Mouse (Mus musculus): Measurements from ENCODE around the gene Adamts6. TPM values are rescaled to one million over a fixed set of nuclear protein-coding genes. Genes with fewer than 3 reads are reported as not detected.

The Adamts6 gene
- total RNA-seq, 1 experiment = 0.98 TPM

GRCm38 (mm10) chr13:104493466-104493993, 205.9 kb downstream of the Adamts6 start:
- no peak for DNase-seq (ENCODE audit: low read depth, low spot score)
- no peak overlapping the region for H3K27ac ChIP-seq (ENCODE audit: insufficient read depth, low read depth, low read length, poor library complexity, severe bottlenecking)

GRCm38 (mm10) chr13:104494200-104494873, 206.7 kb downstream of the Adamts6 start:
- DNase-seq (ENCODE audit: low read depth, low spot score) = no peak
- in situ Hi-C loops (cut with MboI; ENCODE audit: low sequenced_read_pairs in 2 of 2, unreplicated experiment in 2 of 2) = no loop called here

More at GRCm38 (mm10) chr13:104493466-104493993, 205.9 kb downstream of the Adamts6 start:
- TF ChIP-seq ZNF384 (IDR thresholded peaks at IDR 0.05; ENCODE audit: low read depth, low read length) (no peak), HCFC1 (IDR thresholded peaks at IDR 0.05; ENCODE audit: borderline replicate concordance, insufficient read depth, low read length) (no peak), ZC3H11A (IDR thresholded peaks at IDR 0.05; ENCODE audit: borderline replicate concordance, low read depth, low read length) (no peak), CHD2 (IDR thresholded peaks at IDR 0.05; ENCODE audit: low read depth, low read length) (no peak), MAFK (IDR thresholded peaks at IDR 0.05; ENCODE audit: insufficient read depth, low read depth, low read length) (no peak)
- no peaks in the 10 kb centered on the region for H3K4me1 ChIP-seq (ENCODE audit: control insufficient read depth in 2 of 2, insufficient read depth in 2 of 2, low read length in 2 of 2, poor library complexity in 1 of 2)
- H3K9ac ChIP-seq (ENCODE audit: insufficient read depth, low read depth, low read length, poor library complexity, severe bottlenecking) = no peak overlapping the region
- no peak overlapping the region for H3K4me3 ChIP-seq (ENCODE audit: insufficient read depth in 1 of 2, low read depth in 1 of 2, low read length in 2 of 2, poor library complexity in 1 of 2, severe bottlenecking in 1 of 2)
- no peaks in the 10 kb centered on the region for H3K36me3 ChIP-seq (ENCODE audit: control insufficient read depth, insufficient read depth, low read length, poor library complexity, severe bottlenecking)
- no peaks in the 10 kb centered on the region for H3K9me3 ChIP-seq (ENCODE audit: control insufficient read depth, insufficient read depth, low read depth, low read length)
- in situ Hi-C loops (cut with MboI; ENCODE audit: low sequenced_read_pairs in 2 of 2, unreplicated experiment in 2 of 2) = no loop called here

GRCm38 (mm10) chr13:104497592-104497991, 210.0 kb downstream of the Adamts6 start:
- TF ChIP-seq ZC3H11A (IDR thresholded peaks at IDR 0.05; ENCODE audit: borderline replicate concordance, low read depth, low read length) = no peak
- TF ChIP-seq HCFC1 (IDR thresholded peaks at IDR 0.05; ENCODE audit: borderline replicate concordance, insufficient read depth, low read length) = no peak
- no peak for TF ChIP-seq ZNF384 (IDR thresholded peaks at IDR 0.05; ENCODE audit: low read depth, low read length)
- TF ChIP-seq MAFK (IDR thresholded peaks at IDR 0.05; ENCODE audit: insufficient read depth, low read depth, low read length) = no peak
- no peak for TF ChIP-seq CHD2 (IDR thresholded peaks at IDR 0.05; ENCODE audit: low read depth, low read length)
- no peak overlapping the region for H3K9ac ChIP-seq (ENCODE audit: insufficient read depth, low read depth, low read length, poor library complexity, severe bottlenecking)
- no peaks in the 10 kb centered on the region for H3K36me3 ChIP-seq (ENCODE audit: control insufficient read depth, insufficient read depth, low read length, poor library complexity, severe bottlenecking)
- no peaks in the 10 kb centered on the region for H3K9me3 ChIP-seq (ENCODE audit: control insufficient read depth, insufficient read depth, low read depth, low read length)
- in situ Hi-C loops (cut with MboI; ENCODE audit: low sequenced_read_pairs in 2 of 2, unreplicated experiment in 2 of 2) = no loop called here
- no peak overlapping the region for H3K27ac ChIP-seq (ENCODE audit: insufficient read depth, low read depth, low read length, poor library complexity, severe bottlenecking)
- no peak overlapping the region for H3K4me3 ChIP-seq (ENCODE audit: insufficient read depth in 1 of 2, low read depth in 1 of 2, low read length in 2 of 2, poor library complexity in 1 of 2, severe bottlenecking in 1 of 2)
- no peak for DNase-seq (ENCODE audit: low read depth, low spot score)
- no peaks in the 10 kb centered on the region for H3K4me1 ChIP-seq (ENCODE audit: control insufficient read depth in 2 of 2, insufficient read depth in 2 of 2, low read length in 2 of 2, poor library complexity in 1 of 2)

More at GRCm38 (mm10) chr13:104494200-104494873, 206.7 kb downstream of the Adamts6 start:
- H3K9me3 ChIP-seq (ENCODE audit: control insufficient read depth, insufficient read depth, low read depth, low read length) = no peaks in the 10 kb centered on the region
- H3K4me3 ChIP-seq (ENCODE audit: insufficient read depth in 1 of 2, low read depth in 1 of 2, low read length in 2 of 2, poor library complexity in 1 of 2, severe bottlenecking in 1 of 2) = no peak overlapping the region
- no peaks in the 10 kb centered on the region for H3K36me3 ChIP-seq (ENCODE audit: control insufficient read depth, insufficient read depth, low read length, poor library complexity, severe bottlenecking)
- no peak overlapping the region for H3K9ac ChIP-seq (ENCODE audit: insufficient read depth, low read depth, low read length, poor library complexity, severe bottlenecking)
- no peak for TF ChIP-seq CHD2 (IDR thresholded peaks at IDR 0.05; ENCODE audit: low read depth, low read length)
- no peak for TF ChIP-seq HCFC1 (IDR thresholded peaks at IDR 0.05; ENCODE audit: borderline replicate concordance, insufficient read depth, low read length)
- TF ChIP-seq MAFK (IDR thresholded peaks at IDR 0.05; ENCODE audit: insufficient read depth, low read depth, low read length) = no peak
- TF ChIP-seq ZC3H11A (IDR thresholded peaks at IDR 0.05; ENCODE audit: borderline replicate concordance, low read depth, low read length) = no peak
- no peaks in the 10 kb centered on the region for H3K4me1 ChIP-seq (ENCODE audit: control insufficient read depth in 2 of 2, insufficient read depth in 2 of 2, low read length in 2 of 2, poor library complexity in 1 of 2)
- no peak overlapping the region for H3K27ac ChIP-seq (ENCODE audit: insufficient read depth, low read depth, low read length, poor library complexity, severe bottlenecking)

GRCm38 (mm10) chr13:104498669-104499068, 211.0 kb downstream of the Adamts6 start:
- DNase-seq (ENCODE audit: low read depth, low spot score) = no peak
- Histone ChIP-seq H3K9me3 (ENCODE audit: control insufficient read depth, insufficient read depth, low read depth, low read length) (no peaks in the 10 kb centered on the region), H3K9ac (ENCODE audit: insufficient read depth, low read depth, low read length, poor library complexity, severe bottlenecking) (no peak overlapping the region), H3K4me1 (ENCODE audit: control insufficient read depth in 2 of 2, insufficient read depth in 2 of 2, low read length in 2 of 2, poor library complexity in 1 of 2) (no peaks in the 10 kb centered on the region), H3K36me3 (ENCODE audit: control insufficient read depth, insufficient read depth, low read length, poor library complexity, severe bottlenecking) (no peaks in the 10 kb centered on the region), H3K27ac (ENCODE audit: insufficient read depth, low read depth, low read length, poor library complexity, severe bottlenecking) (no peak overlapping the region), H3K4me3 (ENCODE audit: insufficient read depth in 1 of 2, low read depth in 1 of 2, low read length in 2 of 2, poor library complexity in 1 of 2, severe bottlenecking in 1 of 2) (no peak overlapping the region)
- TF ChIP-seq MAFK (IDR thresholded peaks at IDR 0.05; ENCODE audit: insufficient read depth, low read depth, low read length) = no peak
- no peak for TF ChIP-seq CHD2 (IDR thresholded peaks at IDR 0.05; ENCODE audit: low read depth, low read length)
- TF ChIP-seq ZNF384 (IDR thresholded peaks at IDR 0.05; ENCODE audit: low read depth, low read length) = no peak
- no peak for TF ChIP-seq ZC3H11A (IDR thresholded peaks at IDR 0.05; ENCODE audit: borderline replicate concordance, low read depth, low read length)
- TF ChIP-seq HCFC1 (IDR thresholded peaks at IDR 0.05; ENCODE audit: borderline replicate concordance, insufficient read depth, low read length) = no peak
- in situ Hi-C loops (cut with MboI; ENCODE audit: low sequenced_read_pairs in 2 of 2, unreplicated experiment in 2 of 2) = no loop called here
